Mouse (Mus musculus) mesoderm, embryonic 11.5 days (tissue): ENCODE results near the gene Lancl1.

Experiments used
- DNase-seq: peaks from one replicate; pipeline ENCODE4 v3.0.0-alpha.2; 2012; ENCODE audit warnings: low read depth, low spot score

The Lancl1 gene

DNA sequence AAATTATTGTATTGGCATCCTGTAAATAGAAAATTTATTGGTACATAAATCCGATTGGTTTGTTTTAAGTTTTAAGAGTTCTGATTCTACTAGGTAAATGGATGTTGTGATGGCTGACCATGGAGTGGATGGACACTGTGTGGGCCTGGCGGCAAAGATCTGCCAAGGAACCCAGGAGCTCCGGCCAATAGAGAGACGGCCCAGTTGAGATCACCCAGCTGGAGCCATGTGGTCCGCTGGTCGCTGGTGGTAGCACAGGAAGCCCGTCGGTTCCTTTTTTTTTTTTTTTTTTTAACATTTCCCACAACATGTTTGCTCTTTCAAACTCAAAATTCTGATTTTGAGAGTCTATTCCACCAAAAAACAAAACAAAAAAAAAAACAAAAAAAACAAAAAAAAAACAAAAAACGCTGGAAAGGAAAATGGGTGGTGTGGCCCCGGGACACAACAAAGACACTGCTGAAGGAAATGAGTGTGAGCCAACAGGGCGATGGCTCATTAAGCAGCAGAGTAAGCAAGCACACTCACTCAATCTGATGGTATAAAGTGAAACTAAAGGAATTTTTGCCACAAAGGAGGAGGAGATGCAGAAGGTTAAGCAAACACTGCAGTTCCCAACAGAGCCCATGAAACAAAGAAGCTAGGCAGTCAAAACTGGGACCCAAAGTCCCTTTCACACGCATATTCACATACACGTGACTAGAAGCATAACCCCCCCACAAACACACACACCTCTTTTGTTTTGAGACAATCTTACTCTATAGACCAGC, 21.4 kb downstream of the Lancl1 start:
- DNase-seq: no peak

DNA sequence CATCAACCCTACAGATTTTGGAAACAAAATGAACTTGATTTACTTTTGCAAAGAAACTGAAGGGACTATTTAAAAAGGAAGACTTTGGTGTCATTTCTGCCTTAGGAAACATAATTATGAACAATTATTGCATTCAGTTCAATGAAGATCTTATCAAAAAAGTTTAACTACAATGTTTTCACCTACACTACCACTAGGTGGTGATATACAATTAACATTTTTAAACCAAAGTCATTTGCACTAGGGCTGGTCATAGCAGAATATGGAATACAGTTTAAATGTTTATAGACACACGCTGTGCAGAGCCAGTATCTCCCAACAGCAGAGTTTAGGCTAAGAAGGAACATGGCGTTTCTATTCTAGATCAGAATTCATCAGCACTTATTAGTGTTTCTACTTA, 24.5 kb downstream of the Lancl1 start:
- no peak for DNase-seq

DNA sequence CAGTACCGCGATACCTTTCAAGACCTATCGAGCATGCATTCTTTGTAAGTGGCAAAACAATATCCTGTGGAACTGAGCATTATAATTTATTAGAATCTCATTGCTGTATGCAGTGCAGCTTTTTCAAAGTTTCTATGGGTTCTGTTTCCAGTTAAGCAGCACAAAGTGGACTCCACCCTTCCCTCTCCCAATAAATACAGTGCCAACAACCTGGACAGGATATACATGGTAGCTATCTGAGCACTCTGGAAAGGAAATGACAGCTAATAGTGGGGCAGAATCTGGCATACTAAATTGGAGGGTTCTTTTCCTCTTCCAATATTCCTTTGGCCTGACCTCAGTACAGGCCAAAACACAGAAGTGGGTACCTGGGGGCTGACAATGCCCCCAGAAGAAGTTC, 28.2 kb downstream of the Lancl1 start:
- no peak for DNase-seq

DNA sequence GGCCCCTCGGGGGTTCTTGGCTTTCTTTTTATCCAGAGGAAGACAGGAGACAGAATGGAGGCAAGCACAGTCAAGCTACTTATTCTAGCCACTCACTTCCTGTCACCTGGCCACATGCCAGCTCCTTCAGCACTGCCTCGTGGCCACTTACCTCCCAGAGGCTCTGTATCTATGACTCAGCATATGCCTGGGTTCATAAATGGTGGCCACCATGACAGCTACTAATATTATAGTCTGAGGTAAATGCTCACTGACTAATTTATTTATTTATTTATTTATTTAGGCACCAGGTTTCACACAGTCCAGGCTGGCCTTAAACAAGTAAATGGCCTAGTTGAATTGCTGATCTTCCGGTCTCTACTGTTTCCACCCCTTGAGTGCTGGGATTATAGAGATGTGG, 35.0 kb downstream of the Lancl1 start:
- DNase-seq: no peak

DNA sequence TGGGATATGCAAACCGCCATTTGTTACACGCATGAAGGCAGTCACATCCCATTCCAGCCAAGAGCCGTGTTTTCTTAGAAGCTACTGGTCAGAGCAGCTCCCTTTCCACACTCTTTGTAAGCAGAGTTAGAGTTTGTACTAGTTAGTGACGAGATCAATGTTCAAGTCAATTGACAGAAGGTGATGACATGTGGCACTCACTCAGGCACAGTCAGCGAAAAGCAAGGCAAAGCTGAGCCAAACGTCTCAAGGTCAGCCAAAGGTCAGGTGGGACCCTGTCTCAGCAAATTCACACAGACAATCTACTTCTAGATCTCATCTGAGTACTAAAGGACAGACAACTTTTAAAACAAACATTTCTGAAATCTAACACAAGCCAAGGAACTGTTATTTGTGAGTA, 36.4 kb downstream of the Lancl1 start:
- DNase-seq: no peak

DNA sequence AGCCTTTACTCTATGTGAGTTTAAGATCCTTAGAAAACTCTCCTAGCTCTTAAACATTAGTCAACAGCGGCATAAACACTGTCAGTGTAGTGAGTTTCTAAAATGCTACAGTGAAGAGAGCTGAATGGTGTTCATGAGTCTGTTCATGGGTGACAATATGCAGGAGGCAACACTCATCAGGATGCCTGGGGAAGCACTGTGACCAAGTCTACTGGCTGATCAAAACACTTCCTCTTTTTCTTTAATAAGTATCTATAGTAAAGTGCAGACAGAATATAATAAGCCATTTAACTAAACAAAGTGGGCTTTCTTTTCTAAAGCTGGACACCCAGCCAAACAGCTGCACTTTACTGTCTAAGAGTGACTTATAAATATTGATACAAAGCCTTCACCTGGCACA, 37.3 kb downstream of the Lancl1 start:
- no peak for DNase-seq

- no peak for DNase-seq
Observed at GRCm38 (mm10) chr1:67000484-67000883, 38.2 kb downstream of the Lancl1 start.

GRCm38 (mm10) chr1:66998601-66999000, 40.1 kb downstream of the Lancl1 start:
- DNase-seq: no peak

- DNase-seq: no peak
Observed at GRCm38 (mm10) chr1:66998188-66998587, 40.5 kb downstream of the Lancl1 start.

DNA sequence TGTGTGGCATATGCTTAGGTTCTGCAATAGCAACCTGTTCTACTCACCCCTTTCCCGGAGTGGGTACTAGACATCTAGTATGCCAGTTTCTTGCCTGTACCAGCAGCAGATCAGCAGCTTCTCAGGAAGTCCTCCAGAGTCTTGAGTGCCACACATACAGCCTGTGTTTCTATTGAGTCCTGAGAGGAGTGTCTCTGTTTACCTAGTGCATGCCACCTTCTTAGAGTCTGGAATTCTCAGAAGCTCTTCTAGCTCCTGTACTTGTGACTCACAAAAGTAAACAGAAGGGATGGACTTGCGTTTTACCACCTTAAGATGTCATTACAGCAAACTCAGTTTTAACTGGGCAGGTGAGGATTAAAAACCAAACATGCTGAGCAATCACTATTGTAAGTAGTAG, 41.9 kb downstream of the Lancl1 start:
- DNase-seq: no peak

DNA sequence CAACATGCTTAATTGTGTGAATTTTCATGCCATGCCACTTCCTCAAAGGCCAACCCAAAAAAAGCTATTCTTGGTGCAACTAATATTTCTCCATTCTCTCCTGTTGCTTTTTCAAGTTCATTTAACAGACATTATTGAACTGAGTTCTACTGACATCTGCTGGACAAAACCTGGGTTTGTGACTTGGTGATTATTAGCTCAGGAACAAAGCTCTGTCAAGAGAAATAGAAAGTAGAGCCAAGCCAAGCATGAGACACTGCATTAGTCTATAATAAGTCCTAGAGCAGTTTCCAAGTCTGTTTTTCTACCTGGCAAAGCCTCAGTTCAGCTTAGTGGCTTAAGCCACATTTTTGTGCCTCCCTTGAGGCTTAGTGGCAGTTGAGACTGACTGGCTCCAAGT, 45.9 kb downstream of the Lancl1 start:
- DNase-seq: no peak

DNA sequence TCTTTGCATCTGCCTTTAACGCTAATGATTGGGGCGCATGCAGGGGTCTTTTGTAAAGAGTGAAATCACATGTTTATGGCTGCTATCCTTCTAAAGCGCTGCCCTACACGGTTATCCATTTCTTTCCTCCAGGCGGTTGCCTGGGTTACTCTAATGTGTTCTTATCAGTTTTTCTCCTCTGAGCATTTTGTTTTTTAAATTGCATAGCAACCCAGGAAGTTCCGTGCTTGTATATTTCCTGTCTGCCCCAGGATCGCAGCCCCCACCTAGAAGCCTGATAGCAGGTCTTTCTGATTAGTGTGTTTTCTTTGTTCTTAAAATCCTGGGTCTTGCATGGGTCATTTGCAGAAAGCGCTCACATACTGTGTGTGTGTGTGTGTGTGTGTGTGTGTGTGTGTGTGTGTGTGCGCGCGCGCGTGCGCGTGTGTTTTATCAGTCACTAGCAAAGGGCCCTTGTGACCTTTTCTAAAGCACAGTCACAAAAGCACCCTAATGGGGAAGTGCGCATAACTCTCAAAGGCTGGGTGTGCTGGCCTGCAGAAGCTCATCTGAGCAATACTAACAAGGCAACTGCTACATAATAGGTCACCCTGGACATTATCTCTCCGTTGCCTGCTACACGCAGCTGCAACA, 51.0 kb downstream of the Lancl1 start:
- no peak for DNase-seq

DNA sequence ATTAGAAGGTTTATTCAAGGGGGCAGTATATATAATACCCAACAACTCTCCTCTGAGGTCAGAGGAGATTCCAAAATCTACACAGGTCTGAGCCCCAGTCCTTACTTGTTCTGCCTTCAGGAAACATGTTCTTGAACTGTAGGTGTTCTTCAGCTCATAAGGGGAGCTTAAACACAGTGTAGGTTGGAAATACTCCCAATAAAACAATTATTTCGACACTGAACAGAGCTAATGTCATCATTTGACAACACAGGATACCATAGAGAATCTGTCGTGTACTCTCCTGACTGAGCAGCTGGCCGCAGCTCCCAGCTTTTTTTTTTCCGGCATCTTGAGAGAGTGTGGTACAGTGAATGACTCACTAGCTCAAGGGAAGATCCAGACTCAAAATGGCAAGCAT, 52.8 kb downstream of the Lancl1 start:
- no peak for DNase-seq

DNA sequence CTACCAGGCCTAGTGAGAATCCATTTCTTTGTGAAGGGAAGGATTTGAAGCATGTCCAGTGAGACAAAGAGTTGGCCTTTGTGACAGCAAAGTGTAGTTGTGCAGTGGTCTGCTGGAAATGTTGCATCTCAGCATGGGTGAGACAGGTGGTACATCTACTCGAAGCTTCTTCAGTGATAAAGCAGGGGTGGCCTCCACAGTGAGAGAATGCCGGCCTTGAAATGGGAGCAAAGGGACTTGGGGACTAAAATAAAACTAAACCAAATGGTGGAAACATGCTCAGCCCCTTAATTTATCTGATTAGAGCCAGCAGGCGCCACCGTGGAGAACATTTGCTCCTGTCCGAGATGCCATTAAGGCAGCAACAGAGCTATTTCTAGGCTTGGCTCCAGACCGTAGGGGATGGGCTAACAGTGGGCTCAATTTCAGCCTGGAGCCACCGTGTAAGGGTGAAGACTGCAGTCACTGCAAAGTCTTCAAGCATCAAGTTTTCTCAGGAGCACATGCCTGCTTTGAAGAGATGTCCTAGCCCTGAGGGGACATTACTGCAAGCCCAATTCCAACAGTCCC, 53.5 kb downstream of the Lancl1 start:
- no peak for DNase-seq

DNA sequence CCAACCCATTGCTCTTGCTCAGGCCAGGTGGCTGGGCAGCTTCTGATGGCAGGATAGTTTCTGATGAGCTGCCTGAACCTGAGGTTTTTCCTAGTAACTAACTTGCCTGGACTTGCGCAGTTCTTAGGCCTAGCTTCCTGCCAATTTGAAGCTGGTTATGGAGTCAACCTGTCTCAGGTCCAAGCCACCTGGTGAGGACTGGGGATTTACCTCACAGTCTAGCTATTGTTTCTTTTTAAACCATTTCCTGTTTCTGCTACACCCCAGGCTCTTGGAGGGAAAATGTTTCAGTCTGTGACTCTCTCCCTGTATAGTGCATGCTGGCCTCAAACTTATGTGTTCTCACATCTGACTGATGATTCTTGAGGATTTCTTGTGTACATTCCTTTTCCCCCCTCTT, 58.5 kb downstream of the Lancl1 start:
- no peak for DNase-seq

DNA sequence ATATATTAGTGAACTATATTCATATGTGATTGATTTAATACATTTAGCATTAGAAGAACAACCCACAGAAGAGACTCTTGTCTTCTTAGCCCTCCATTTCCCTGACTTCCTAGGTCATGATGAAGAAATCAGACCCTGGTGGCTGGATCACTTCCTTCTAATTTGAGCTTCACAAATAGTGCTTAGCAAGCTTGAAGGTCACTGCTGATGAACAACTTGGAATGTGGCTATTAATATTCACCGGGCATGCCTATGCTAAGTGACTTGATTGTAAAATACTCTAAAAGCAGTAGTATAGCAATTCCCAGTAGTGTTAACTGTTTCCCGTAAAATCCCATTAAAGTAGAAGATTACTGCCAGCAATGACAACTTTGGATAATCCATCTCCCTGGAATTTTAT, 63.2 kb downstream of the Lancl1 start:
- no peak for DNase-seq

DNA sequence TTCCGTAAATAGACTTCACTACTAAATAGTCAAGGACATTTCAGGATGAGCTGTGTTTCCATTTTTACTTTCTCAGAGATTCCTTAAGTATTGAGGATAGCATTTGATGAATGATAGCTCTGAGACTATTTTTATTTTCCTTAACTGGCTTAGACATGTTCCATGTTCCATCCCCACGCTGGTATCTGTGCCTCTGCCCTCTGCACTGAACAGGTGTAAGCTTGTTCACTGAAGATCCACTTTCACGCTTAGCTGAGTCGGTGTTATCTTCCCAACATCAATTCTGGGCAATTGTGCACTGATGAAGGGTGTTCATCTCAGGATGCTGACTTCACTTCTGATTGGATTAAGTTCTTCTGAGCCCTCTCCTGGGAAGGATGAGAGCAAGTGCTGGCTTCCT, 73.8 kb downstream of the Lancl1 start:
- DNase-seq: no peak

- no peak for DNase-seq
Observed at GRCm38 (mm10) chr1:66960536-66961243, 78.0 kb downstream of the Lancl1 start.

- no peak for DNase-seq
Observed at GRCm38 (mm10) chr1:66957361-66957760, 81.3 kb downstream of the Lancl1 start.

DNA sequence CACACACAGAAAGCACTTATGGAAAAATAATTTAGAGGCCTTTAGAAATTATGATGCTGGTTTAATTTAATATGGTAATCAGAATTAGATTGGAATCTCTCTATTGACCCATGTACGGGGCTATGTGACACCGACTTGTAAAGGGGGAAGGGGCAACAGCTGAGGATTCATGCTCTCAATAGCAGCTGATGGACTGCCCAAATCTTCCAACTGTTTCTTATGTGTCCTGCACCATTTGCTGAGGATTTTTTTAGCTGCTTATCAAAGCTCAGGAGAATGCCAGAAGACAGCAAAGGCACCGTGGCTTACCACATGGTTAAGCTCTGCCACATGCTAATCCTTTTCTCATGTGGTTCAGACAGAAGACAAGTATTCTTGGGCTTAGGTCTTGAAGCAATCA, 87.6 kb downstream of the Lancl1 start:
- DNase-seq: no peak
